Mouse (Mus musculus): ENCODE data around the gene Ttll3. TPM values are rescaled to one million over a fixed set of nuclear protein-coding genes. Genes with fewer than 3 reads are reported as not detected.

Gene Ttll3
- total and polyA plus RNA-seq, 3 experiments: 0.87 to 5.3 (median 4.4) TPM

- Histone ChIP-seq H3K79me2 (replicated peaks; ENCODE audit: control insufficient read depth, extremely low read depth, insufficient read depth, poor library complexity, severe bottlenecking) (no peaks in the 10 kb centered on the region), H3K27ac (ENCODE audit: insufficient read depth, low read depth) (no peak overlapping the region), H3K4me3 (replicated peaks in 1 of 3; ENCODE audit: low read depth in 2 of 3, low read length in 2 of 3, poor library complexity in 1 of 3) (no peak overlapping the region), H3K4me2 (ENCODE audit: insufficient read depth, low read depth, poor library complexity, severe bottlenecking) (no peak overlapping the region), H3K9me3 (replicated peaks; ENCODE audit: low read length) (no peaks in the 10 kb centered on the region), H3K36me3 (replicated peaks in 1 of 2; ENCODE audit: control insufficient read depth in 1 of 2, insufficient read depth in 1 of 2, low read length in 1 of 2) (peaks cover 3% of the 10 kb centered on the region in 2 experiments), H3K27me3 (replicated peaks) (peaks cover 3% of the 10 kb centered on the region), H3K4me1 (ENCODE audit: control insufficient read depth in 1 of 2, insufficient read depth in 2 of 2) (peaks cover 12 to 15% of the 10 kb centered on the region in 2 experiments), H3K9ac (ENCODE audit: insufficient read depth, low read depth) (no peak overlapping the region)
- DNase-seq (ENCODE audit: extremely low read depth): no peak
- in situ Hi-C loops (cut with MboI; ENCODE audit: low pct_ligation_motif_present, low pct_unique_long_range_greater_than_20kb, low sequenced_read_pairs) (no loop called here), dilution Hi-C loops (cut with MboI; ENCODE audit: extremely low pct_ligation_motif_present, extremely low pct_unique_long_range_greater_than_20kb, low sequenced_read_pairs) (no loop called here)
- TF ChIP-seq E2F4 (IDR thresholded peaks at IDR 0.05; ENCODE audit: insufficient replicate concordance, low read depth, low read length) (no peak), SIN3A (IDR thresholded peaks at IDR 0.05; ENCODE audit: low read length) (no peak), KAT2A (IDR thresholded peaks at IDR 0.05; ENCODE audit: insufficient replicate concordance, low read length) (no peak), MXI1 (IDR thresholded peaks at IDR 0.05; ENCODE audit: low read depth, low read length) (0 out of 2 replicates have a peak, but pooled peaks have one; percentile 32), JUN (IDR thresholded peaks at IDR 0.05; ENCODE audit: insufficient read depth, low read depth, low read length) (no peak), TCF12 (IDR thresholded peaks at IDR 0.05; ENCODE audit: low read depth, low read length) (no peak), CHD2 (IDR thresholded peaks at IDR 0.05; ENCODE audit: low read length) (no peak), TBP (conservative IDR thresholded peaks at IDR 0.05; ENCODE audit: low read depth, low read length) (no peak), USF1 (IDR thresholded peaks at IDR 0.05; ENCODE audit: low read depth, low read length) (no peak), MAZ (IDR thresholded peaks at IDR 0.05; ENCODE audit: low read depth, low read length) (no peak), GABPA (IDR thresholded peaks at IDR 0.05; ENCODE audit: insufficient replicate concordance, low read depth, low read length) (no peak), POLR2A (IDR thresholded peaks at IDR 0.05; ENCODE audit: low read depth, low read length) (no peak), RAD21 (IDR thresholded peaks at IDR 0.05; ENCODE audit: low read depth, low read length) (peak; percentile 12), ETS1 (conservative IDR thresholded peaks at IDR 0.05; ENCODE audit: low read depth, low read length) (no peak), BHLHE40 (IDR thresholded peaks at IDR 0.05; ENCODE audit: low read depth, low read length) (no peak), MAX (IDR thresholded peaks at IDR 0.05; ENCODE audit: low read length) (no peak), ZMIZ1 (IDR thresholded peaks at IDR 0.05; ENCODE audit: low read depth, low read length) (no peak), JUND (conservative IDR thresholded peaks at IDR 0.05; ENCODE audit: low read depth, low read length) (no peak), USF2 (conservative IDR thresholded peaks at IDR 0.05; ENCODE audit: low read depth, low read length) (no peak), CTCF (conservative IDR thresholded peaks at IDR 0.05 in 1 of 2, IDR thresholded peaks at IDR 0.05 in 1 of 2; ENCODE audit: low read depth in 2 of 2, low read length in 2 of 2) (peak in 1 of 2 experiments; percentile 40; a peak in 2 of 4 replicates), RCOR1 (conservative IDR thresholded peaks at IDR 0.05; ENCODE audit: low read depth, low read length) (no peak), EP300 (IDR thresholded peaks at IDR 0.05; ENCODE audit: low read length) (no peak), UBTF (IDR thresholded peaks at IDR 0.05; ENCODE audit: low read depth, low read length) (no peak), IRF4 (IDR thresholded peaks at IDR 0.05; ENCODE audit: low read depth, low read length) (0 out of 2 replicates have a peak, but pooled peaks have one; percentile 8), MYC (IDR thresholded peaks at IDR 0.05; ENCODE audit: low read depth, low read length) (no peak), HCFC1 (IDR thresholded peaks at IDR 0.05; ENCODE audit: low read depth, low read length) (no peak), ELF1 (IDR thresholded peaks at IDR 0.05; ENCODE audit: low read depth, low read length) (no peak), PAX5 (IDR thresholded peaks at IDR 0.05; ENCODE audit: low read length) (no peak), ZC3H11A (IDR thresholded peaks at IDR 0.05; ENCODE audit: low read depth, low read length) (no peak), NELFE (IDR thresholded peaks at IDR 0.05; ENCODE audit: low read depth, low read length) (no peak), ZKSCAN1 (IDR thresholded peaks at IDR 0.05; ENCODE audit: borderline replicate concordance, low read depth, low read length) (no peak), SMC3 (IDR thresholded peaks at IDR 0.05; ENCODE audit: low read depth, low read length) (peak; percentile 17; the same call in 1 of the 2 replicates), MEF2A (IDR thresholded peaks at IDR 0.05; ENCODE audit: borderline replicate concordance, low read depth, low read length) (no peak; the same call in 1 of the 2 replicates), CHD1 (IDR thresholded peaks at IDR 0.05; ENCODE audit: low read depth, low read length) (no peak), MAFK (IDR thresholded peaks at IDR 0.05; ENCODE audit: insufficient replicate concordance, low read length) (no peak), ZNF384 (IDR thresholded peaks at IDR 0.05; ENCODE audit: low read depth, low read length) (no peak), NRF1 (IDR thresholded peaks at IDR 0.05; ENCODE audit: low read depth, low read length) (no peak), POLR2AphosphoS2 (IDR thresholded peaks at IDR 0.05; ENCODE audit: low read depth, low read length) (no peak)
Observed at GRCm38 (mm10) chr6:113361476-113361875, 27.6 kb upstream of the Ttll3 start.

Data from CH12.LX (cell line).